Mouse (Mus musculus) ES-Bruce4 (cell line): Measurements from ENCODE around the gene Tcl1. TPM values are rescaled to one million over a fixed set of nuclear protein-coding genes. Genes with fewer than 3 reads are reported as not detected.
"Not testable (repeated sequence)": the region's sequence is repeated elsewhere in the genome, so short reads cannot be mapped to it uniquely, and the experiment has no call there.

Experiments used
- H3K27ac ChIP-seq: 2 replicates; pipeline ENCODE4 v1.5.1; 2012; ENCODE audit warnings: low read length, inconsistent platforms; ENCODE audit not compliant: insufficient read depth
- H3K27me3 ChIP-seq: 2 replicates; pipeline ENCODE4 v1.6.1; 2012; ENCODE audit warnings: mild to moderate bottlenecking, low read length, inconsistent platforms; ENCODE audit not compliant: control insufficient read depth, poor library complexity, insufficient read depth, severe bottlenecking
- H3K36me3 ChIP-seq: 2 replicates; pipeline ENCODE4 v1.6.1; 2012; ENCODE audit warnings: inconsistent platforms, mild to moderate bottlenecking, low read length, moderate library complexity; ENCODE audit not compliant: control insufficient read depth, poor library complexity, insufficient read depth, severe bottlenecking
- H3K4me1 ChIP-seq: one replicate; pipeline ENCODE4 v1.8.1; 2011; ENCODE audit warnings: low read length; ENCODE audit not compliant: control insufficient read depth, insufficient read depth
- H3K4me3 ChIP-seq: 2 replicates; pipeline ENCODE4 v1.5.1; 2011; ENCODE audit warnings: low read depth, mild to moderate bottlenecking, low read length
- H3K9ac ChIP-seq: 2 replicates; pipeline ENCODE4 v1.6.1; 2012; ENCODE audit warnings: low read depth, mild to moderate bottlenecking, inconsistent platforms; ENCODE audit not compliant: poor library complexity, severe bottlenecking
- H3K9me3 ChIP-seq: replicated peaks from 2 replicates; pipeline ENCODE4 v1.6.1; 2012; ENCODE audit warnings: mild to moderate bottlenecking, low read length, inconsistent platforms; ENCODE audit not compliant: control insufficient read depth, poor library complexity, insufficient read depth, severe bottlenecking
- CTCF ChIP-seq: IDR thresholded peaks from one replicate; pipeline ENCODE4 v1.8.1; 2011; ENCODE audit warnings: low read depth, low read length
- EP300 ChIP-seq: IDR thresholded peaks from 2 replicates; pipeline ENCODE4 v1.6.1; 2011; ENCODE audit warnings: low read depth, low read length; ENCODE audit not compliant: insufficient read depth
- POLR2A ChIP-seq: IDR thresholded peaks from one replicate; pipeline ENCODE4 v1.8.1; 2011; ENCODE audit warnings: low read length; ENCODE audit not compliant: insufficient read depth
- polyA plus RNA-seq: library from polyadenylated mRNA; stranded (reverse); fragments of >200 nt; gene quantifications from 2 replicates; pipeline ENCODE4 v1.2.4, GENCODE M21; 2011; ENCODE audit warnings: low read depth; ENCODE audit not compliant: missing spikeins, insufficient read depth, insufficient read length

The Tcl1 gene
- polyA plus RNA-seq, 1 experiment, result 47.2 TPM

- not testable (repeated sequence) for H3K27ac ChIP-seq, H3K9ac ChIP-seq, H3K9me3 ChIP-seq, H3K27me3 ChIP-seq, H3K36me3 ChIP-seq, H3K4me1 ChIP-seq, H3K4me3 ChIP-seq
- TF ChIP-seq CTCF, result peak; percentile 21
Observed at GRCm38 (mm10) chr12:105188980-105189379, 33.6 kb downstream of the Tcl1 start.

GRCm38 (mm10) chr12:105181040-105181644, 41.5 kb downstream of the Tcl1 start:
- not testable (repeated sequence) for H3K27me3 ChIP-seq, H3K9ac ChIP-seq, H3K27ac ChIP-seq, H3K4me1 ChIP-seq, H3K36me3 ChIP-seq, H3K9me3 ChIP-seq, H3K4me3 ChIP-seq

- not testable (repeated sequence) for H3K9me3 ChIP-seq, H3K9ac ChIP-seq
Observed at GRCm38 (mm10) chr12:105176044-105176443, 46.5 kb downstream of the Tcl1 start, which contains the start of gene Tcl1b5. Tcl1b5 (plus strand) TSS chr12:105176344.

DNA sequence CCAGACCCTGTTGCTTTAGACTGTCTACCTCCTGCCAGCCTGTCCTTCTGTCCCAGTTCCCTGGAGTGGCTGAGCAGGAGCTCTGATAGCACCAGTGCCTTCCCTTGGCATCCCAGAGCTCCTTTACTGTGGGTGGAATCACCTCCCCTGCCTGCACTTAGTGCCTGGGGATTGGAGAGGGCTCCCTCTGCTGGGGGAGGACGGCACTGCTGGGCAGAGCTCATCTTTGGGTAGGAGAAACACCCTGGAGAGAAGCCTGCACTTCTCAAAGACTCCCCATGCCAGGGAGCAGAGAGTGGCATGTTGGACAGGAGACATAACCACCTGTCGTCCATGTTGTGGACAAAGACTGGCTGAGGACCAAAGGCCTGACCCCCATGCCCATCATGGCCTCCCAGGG, 48.3 kb downstream of the Tcl1 start:
- not testable (repeated sequence) for H3K27me3 ChIP-seq, H3K27ac ChIP-seq

More at GRCm38 (mm10) chr12:105176044-105176443, 46.5 kb downstream of the Tcl1 start, which contains the start of gene Tcl1b5:
- not testable (repeated sequence) for H3K36me3 ChIP-seq, H3K4me1 ChIP-seq, H3K4me3 ChIP-seq, H3K27me3 ChIP-seq, H3K27ac ChIP-seq

GRCm38 (mm10) chr12:105173366-105173765, 49.2 kb downstream of the Tcl1 start:
- H3K4me3 ChIP-seq, result no peak overlapping the region
- H3K36me3 ChIP-seq, result no peaks in the 10 kb centered on the region
- TF ChIP-seq POLR2A (no peak), EP300 (no peak), CTCF (no peak)
- H3K27ac ChIP-seq, result no peak overlapping the region
- H3K4me1 ChIP-seq, result no peaks in the 10 kb centered on the region
- no peaks in the 10 kb centered on the region for H3K27me3 ChIP-seq
- H3K9me3 ChIP-seq, result no peaks in the 10 kb centered on the region
- no peak overlapping the region for H3K9ac ChIP-seq

More for the DNA sequence above, 48.3 kb downstream of the Tcl1 start:
- not testable (repeated sequence) for H3K4me3 ChIP-seq, H3K9me3 ChIP-seq, H3K36me3 ChIP-seq, H3K9ac ChIP-seq, H3K4me1 ChIP-seq

Other genes starting within 250 kb of the Tcl1 start
- gene Syne3, start 213.0 kb downstream of the Tcl1 start, polyA plus RNA-seq, result 1.2 and 1.9 TPM in 2 replicates
- gene Glrx5, start 190.1 kb downstream of the Tcl1 start, polyA plus RNA-seq, result 36.4 and 38.7 TPM in 2 replicates
- not detected in 2 replicates for gene Tcl1b2, start 76.8 kb downstream of the Tcl1 start, polyA plus RNA-seq
- not detected in 2 replicates for gene Tcl1b1, start 63.1 kb downstream of the Tcl1 start, polyA plus RNA-seq
- not detected in 2 replicates for gene Tcl1b5, start 46.4 kb downstream of the Tcl1 start, polyA plus RNA-seq
- gene Tcl1b3, start 31.8 kb downstream of the Tcl1 start, polyA plus RNA-seq, result not detected in 2 replicates
- not detected in 2 replicates for gene Tcl1b4, start 20.8 kb downstream of the Tcl1 start, polyA plus RNA-seq
- gene Tunar, start 111.1 kb upstream of the Tcl1 start, polyA plus RNA-seq, result 1.5 and 1.8 TPM in 2 replicates
- gene D430019H16Rik, start 231.1 kb upstream of the Tcl1 start, polyA plus RNA-seq, result 1.1 TPM in 2 replicates